Mouse (Mus musculus) embryonic facial prominence, embryonic 15.5 days (tissue): Measurements from ENCODE around the gene Snap91. TPM values are rescaled to one million over a fixed set of nuclear protein-coding genes. Genes with fewer than 3 reads are reported as not detected.
A peak's percentile ranks its signal among the peaks of the same experiment; 100 is the strongest.

Experiments
- ATAC-seq: fragments of 200-750 bp; cut with Nextera tagmentation; 2 replicates; pipeline ENCODE4 v1.8.0; 2017; ENCODE audit warnings: low read depth, moderate TSS enrichment; ENCODE audit not compliant: insufficient number of reproducible peaks, low FRiP score, low TSS enrichment
- H3K27ac ChIP-seq: fragments of 300-500 bp; sonication (generic); replicated peaks from 2 replicates; pipeline ENCODE4 v1.5.1; 2015; ENCODE audit warnings: mild to moderate bottlenecking, inconsistent platforms
- H3K27me3 ChIP-seq: fragments of 300-500 bp; sonication (generic); 2 replicates; pipeline ENCODE4 v1.6.1; 2015; ENCODE audit warnings: inconsistent platforms
- H3K36me3 ChIP-seq: fragments of 300-500 bp; sonication (generic); 2 replicates; pipeline ENCODE4 v1.6.1; 2015; ENCODE audit warnings: mild to moderate bottlenecking, inconsistent platforms
- H3K4me1 ChIP-seq: fragments of 300-500 bp; sonication (generic); 2 replicates; pipeline ENCODE4 v1.6.1; 2015; ENCODE audit warnings: inconsistent platforms
- H3K4me2 ChIP-seq: fragments of 300-500 bp; sonication (generic); replicated peaks from 2 replicates; pipeline ENCODE4 v1.6.1; 2015; ENCODE audit warnings: mild to moderate bottlenecking, inconsistent platforms
- H3K4me3 ChIP-seq: fragments of 300-500 bp; sonication (generic); replicated peaks from 2 replicates; pipeline ENCODE4 v1.5.1; 2015; ENCODE audit warnings: mild to moderate bottlenecking, inconsistent platforms
- H3K9ac ChIP-seq: fragments of 300-500 bp; sonication (generic); 2 replicates; pipeline ENCODE4 v1.6.1; 2015; ENCODE audit warnings: inconsistent platforms
- H3K9me3 ChIP-seq: fragments of 300-500 bp; sonication (generic); replicated peaks from 2 replicates; pipeline ENCODE4 v1.6.1; 2016; ENCODE audit warnings: inconsistent platforms
- WGBS: fragments of 180-500 bp; shearing (Covaris S2); methylation state at CpG from one replicate; pipeline ENCODE4 v1.1.7; 2015; 5-methylcytosine and 5-hydroxymethylcytosine counted together
- polyA plus RNA-seq: library from polyadenylated mRNA; unstranded; fragments of >200 nt; fragmentation: Nextera tagmentation; extraction: Ambion mirVana; gene quantifications from 2 replicates; pipeline ENCODE4 v1.2.1, GENCODE M21; 2015

The Snap91 gene
- 9.8 and 10.1 TPM in 2 replicates for polyA plus RNA-seq

DNA sequence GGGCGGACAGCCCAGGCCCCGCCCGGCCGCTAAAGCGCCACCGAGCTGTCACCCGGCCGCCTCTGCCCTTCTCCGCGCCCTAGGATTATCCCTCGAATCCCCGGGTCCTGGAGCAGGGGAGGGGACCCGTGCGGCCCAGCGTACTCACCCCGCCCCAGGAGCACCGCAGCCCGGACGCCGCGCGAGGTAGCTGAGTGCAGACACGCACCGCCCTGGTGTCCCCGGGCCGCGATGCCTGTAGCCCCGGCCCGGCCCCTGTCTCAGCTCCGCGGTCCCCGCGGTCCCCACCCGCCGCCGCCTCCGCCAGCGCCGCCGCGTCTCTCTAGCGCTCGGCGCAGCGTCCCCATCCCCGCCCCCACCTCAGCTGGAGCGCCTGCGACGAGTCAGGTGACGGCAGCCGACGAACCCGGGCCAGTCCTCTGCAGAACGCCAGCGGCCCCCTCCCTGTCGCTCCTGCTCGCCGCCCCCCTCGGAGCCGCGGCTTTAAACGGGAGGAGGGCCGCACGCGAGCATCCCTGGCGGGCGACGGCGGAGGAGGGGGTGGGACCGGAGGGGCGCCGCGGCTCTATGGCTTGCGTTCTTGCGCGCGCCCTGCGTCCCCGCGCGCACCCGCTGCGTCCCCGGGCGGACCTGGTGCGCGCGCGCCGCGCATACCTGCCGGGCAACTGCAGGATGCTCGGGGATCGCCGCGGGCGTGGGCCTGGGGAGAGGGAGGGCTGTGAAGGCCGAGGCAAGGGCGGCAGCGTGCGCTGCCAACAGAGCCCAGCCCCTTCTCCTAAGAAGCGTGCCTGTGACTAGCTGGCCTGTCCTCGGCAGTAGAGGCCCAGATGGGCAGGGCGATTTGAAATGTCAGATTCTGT lies at the start of gene Snap91:
TSS of gene Snap91 (minus strand) at position 542 of the 860 bp plus-strand sequence.
- ATAC-seq, result peak; percentile 87
- Histone ChIP-seq H3K9ac (peak within 1 kb of the TSS; percentile 28), H3K36me3 (no peaks in the 10 kb centered on the region), H3K9me3 (no peaks in the 10 kb centered on the region), H3K27me3 (peaks cover 40% of the 10 kb centered on the region), H3K27ac (no peak within 1 kb of the TSS), H3K4me1 (peaks cover 16% of the 10 kb centered on the region), H3K4me2 (peak within 1 kb of the TSS; percentile 97), H3K4me3 (peak within 1 kb of the TSS; percentile 68)
- under 1% methylated on average over 101 of the region's 104 CpGs for WGBS

DNA sequence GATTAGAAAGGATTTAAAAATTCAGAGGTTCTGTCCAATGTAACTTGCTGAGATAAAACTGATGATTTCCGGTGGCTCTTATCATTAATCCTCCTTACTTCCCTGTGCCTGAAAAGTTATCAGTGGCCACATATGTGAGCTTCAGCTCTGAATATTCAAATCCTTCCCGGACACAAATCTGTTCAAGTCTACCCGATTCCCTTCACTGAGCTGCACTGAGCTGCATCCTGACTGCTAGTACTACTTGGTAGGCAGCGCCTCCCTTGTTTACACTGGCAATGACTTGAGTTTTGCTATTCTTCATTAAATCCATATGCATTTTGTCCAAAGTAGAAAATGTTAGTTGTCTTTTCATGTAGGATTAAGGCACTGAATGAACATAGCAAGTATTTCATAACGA lies 46.1 kb upstream of the Snap91 start:
- no peak overlapping the region for H3K9ac ChIP-seq
- no peak for ATAC-seq
- WGBS, result 67% methylated on average over 5 of the region's 5 CpGs
- no peak overlapping the region for H3K4me3 ChIP-seq
- no peaks in the 10 kb centered on the region for H3K27me3 ChIP-seq
- no peak overlapping the region for H3K27ac ChIP-seq
- no peaks in the 10 kb centered on the region for H3K9me3 ChIP-seq
- no peaks in the 10 kb centered on the region for H3K4me1 ChIP-seq
- H3K4me2 ChIP-seq, result no peak overlapping the region
- H3K36me3 ChIP-seq, result no peaks in the 10 kb centered on the region

DNA sequence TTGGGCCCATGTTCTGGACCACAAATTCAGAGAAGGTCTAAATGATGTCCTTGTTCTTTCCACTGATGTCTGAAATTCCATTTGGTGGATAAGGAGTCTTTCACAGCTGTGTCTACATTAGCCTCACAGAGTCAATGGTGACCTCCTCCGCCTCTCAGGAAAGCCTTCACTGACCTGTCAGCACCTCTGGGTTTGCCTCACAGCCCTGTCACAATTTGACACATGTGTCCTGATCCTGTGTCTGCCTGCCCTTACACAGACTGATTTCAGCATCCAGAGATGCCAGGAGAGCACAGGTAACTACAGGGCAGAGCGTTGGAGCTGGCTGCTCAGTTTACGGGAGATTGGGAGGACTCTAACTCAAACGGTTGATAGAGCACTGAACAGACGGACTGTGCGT lies 45.2 kb upstream of the Snap91 start:
- no peak overlapping the region for H3K9ac ChIP-seq
- H3K9me3 ChIP-seq, result no peaks in the 10 kb centered on the region
- no peaks in the 10 kb centered on the region for H3K4me1 ChIP-seq
- no peak overlapping the region for H3K4me2 ChIP-seq
- H3K36me3 ChIP-seq, result no peaks in the 10 kb centered on the region
- H3K4me3 ChIP-seq, result no peak overlapping the region
- H3K27ac ChIP-seq, result no peak overlapping the region
- H3K27me3 ChIP-seq, result no peaks in the 10 kb centered on the region
- 76% methylated on average over 6 of the region's 6 CpGs for WGBS
- no peak for ATAC-seq

DNA sequence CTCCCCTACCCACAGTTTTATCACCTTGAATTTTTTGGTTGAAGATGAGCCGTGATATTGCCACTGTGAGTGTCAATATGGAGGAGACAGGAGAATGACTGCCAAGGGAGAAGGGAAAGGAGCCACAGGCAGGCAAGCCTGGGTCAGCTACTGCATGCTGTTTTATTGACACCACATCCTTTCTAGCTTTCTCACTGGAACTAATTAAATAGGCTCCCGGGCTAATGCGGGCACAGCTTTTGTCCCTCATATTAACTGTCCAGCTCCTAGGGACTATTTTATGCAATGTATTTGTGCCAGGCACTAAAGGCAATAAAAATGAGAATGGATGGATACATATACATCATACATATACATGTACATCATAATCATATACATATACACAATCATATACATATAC lies 42.0 kb upstream of the Snap91 start:
- ATAC-seq, result no peak

DNA sequence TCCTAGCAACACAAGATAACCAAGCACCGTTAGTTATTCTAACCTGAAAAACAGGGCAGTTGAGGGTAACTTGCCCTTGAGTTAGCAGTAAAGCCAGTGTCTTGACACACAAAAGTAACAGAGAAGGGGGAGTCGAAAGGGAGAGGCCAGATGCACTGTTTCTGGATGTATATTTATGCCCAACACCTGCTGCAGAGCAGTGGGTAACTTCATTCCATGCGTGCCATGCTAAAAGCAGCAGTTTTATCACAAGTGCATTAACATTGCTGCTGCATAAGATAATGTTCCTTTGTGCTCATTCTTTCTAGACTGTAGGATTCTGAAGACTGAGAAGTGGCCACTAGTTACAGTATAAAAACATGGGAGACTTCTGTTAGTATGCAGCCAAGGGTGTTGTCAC lies 36.1 kb upstream of the Snap91 start:
- H3K36me3 ChIP-seq, result no peaks in the 10 kb centered on the region
- no peaks in the 10 kb centered on the region for H3K27me3 ChIP-seq
- no peak overlapping the region for H3K27ac ChIP-seq

More for the DNA sequence above, 42.0 kb upstream of the Snap91 start:
- WGBS, result 70% methylated on average over 3 of the region's 3 CpGs
- Histone ChIP-seq H3K9ac (no peak overlapping the region), H3K4me2 (no peak overlapping the region), H3K36me3 (no peaks in the 10 kb centered on the region), H3K27ac (no peak overlapping the region), H3K27me3 (no peaks in the 10 kb centered on the region), H3K4me1 (no peaks in the 10 kb centered on the region), H3K9me3 (no peaks in the 10 kb centered on the region), H3K4me3 (no peak overlapping the region)

DNA sequence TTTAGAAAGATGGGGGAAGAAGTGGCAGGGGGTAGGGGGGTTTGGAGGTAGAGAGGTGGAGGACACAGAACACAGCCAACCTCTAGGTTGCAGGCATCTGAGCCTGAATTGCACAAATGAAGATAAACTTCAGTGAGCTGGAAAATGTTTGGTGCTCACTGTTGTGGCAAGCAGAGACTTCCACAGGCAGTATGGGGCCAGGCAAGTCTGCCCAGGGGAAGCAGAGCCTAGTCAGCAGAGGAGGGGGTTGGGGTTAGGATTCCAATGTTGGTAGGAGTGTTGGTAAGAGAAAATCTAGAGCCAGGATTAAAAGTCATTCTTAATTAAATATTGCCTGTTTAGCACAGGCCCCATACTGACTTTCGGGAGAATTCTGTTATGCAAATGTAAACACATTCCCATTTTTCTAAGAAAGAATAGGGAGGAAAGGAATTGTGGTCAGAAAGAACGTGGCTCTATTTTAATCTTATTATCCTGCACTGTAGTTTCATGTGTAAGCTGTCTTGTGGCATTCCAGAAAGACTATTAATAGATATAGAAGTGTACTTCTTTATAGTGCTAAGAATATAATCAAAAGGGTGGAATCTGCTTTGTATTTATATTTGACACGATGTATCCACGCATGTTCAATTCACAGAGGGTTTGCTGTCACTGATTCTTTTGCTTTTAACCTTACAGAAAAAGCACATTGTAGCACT lies 19.2 kb upstream of the Snap91 start:
- no peak overlapping the region for H3K4me2 ChIP-seq
- H3K4me3 ChIP-seq, result no peak overlapping the region
- no peak overlapping the region for H3K27ac ChIP-seq
- ATAC-seq, result no peak
- H3K9me3 ChIP-seq, result no peaks in the 10 kb centered on the region
- H3K27me3 ChIP-seq, result no peaks in the 10 kb centered on the region
- WGBS, result 43% methylated on average over 4 of the region's 4 CpGs
- H3K36me3 ChIP-seq, result no peaks in the 10 kb centered on the region
- no peak overlapping the region for H3K9ac ChIP-seq
- H3K4me1 ChIP-seq, result no peaks in the 10 kb centered on the region

More for the DNA sequence above, 36.1 kb upstream of the Snap91 start:
- H3K4me3 ChIP-seq, result no peak overlapping the region
- H3K9ac ChIP-seq, result no peak overlapping the region
- no peaks in the 10 kb centered on the region for H3K9me3 ChIP-seq
- H3K4me2 ChIP-seq, result no peak overlapping the region
- whole genome bisulfite sequencing, result 75% methylated on average over 3 of the region's 3 CpGs
- no peaks in the 10 kb centered on the region for H3K4me1 ChIP-seq
- ATAC-seq, result no peak

DNA sequence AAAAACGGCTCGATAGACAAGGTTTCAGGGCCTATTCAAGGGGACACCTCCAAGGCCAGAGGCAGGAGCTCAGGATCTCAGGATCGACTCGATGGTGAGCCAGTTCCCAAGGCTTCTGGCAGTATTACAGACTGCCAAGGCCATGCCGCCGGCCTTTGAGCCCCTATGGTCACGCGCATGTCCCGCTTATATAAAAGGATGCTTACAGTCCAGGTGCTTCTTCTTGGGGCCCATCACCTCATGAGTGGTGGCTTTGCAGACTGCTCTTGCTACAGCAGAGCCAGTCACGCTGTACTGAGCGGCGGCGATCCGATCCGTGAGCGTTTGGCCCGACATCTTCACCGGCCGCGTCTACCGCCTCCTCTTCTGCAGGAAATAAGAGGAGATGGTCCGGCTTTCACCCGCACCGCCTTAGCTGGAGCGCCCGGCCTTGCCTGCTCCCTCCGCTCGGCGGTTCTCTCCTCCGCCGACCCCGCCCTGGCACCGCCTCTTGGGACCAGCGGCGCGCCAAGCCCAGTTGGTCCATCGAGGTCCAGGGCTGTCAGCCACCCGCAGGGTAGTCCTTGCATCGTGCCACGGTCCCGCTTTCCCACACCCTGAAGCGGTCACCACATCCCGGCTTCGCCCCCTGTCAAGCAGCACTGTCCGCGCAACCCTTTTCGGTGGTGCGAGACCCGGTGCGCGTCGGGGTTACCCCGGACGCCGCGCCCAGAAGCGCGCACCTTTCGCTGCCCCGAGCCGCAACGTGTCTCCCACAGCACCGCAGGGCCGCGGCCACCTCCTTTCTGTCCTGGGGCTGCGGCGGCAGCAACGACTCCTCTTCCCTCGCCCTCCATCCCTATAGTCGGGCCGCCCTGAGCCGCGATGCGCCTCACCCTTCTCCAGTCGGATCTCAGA lies 990 bp downstream of the Snap91 start:
- peak overlapping the region; percentile 68 for H3K4me3 ChIP-seq
- peaks cover 16% of the 10 kb centered on the region for H3K4me1 ChIP-seq
- H3K27ac ChIP-seq, result no peak overlapping the region
- no peaks in the 10 kb centered on the region for H3K36me3 ChIP-seq
- H3K4me2 ChIP-seq, result peak overlapping the region; percentile 97
- 0 out of 2 replicates have a peak, but pooled peaks have one; percentile 34 for ATAC-seq
- WGBS, result under 1% methylated on average over 75 of the region's 75 CpGs
- peaks cover 40% of the 10 kb centered on the region for H3K27me3 ChIP-seq
- H3K9me3 ChIP-seq, result no peaks in the 10 kb centered on the region
- H3K9ac ChIP-seq, result peak overlapping the region; percentile 28

DNA sequence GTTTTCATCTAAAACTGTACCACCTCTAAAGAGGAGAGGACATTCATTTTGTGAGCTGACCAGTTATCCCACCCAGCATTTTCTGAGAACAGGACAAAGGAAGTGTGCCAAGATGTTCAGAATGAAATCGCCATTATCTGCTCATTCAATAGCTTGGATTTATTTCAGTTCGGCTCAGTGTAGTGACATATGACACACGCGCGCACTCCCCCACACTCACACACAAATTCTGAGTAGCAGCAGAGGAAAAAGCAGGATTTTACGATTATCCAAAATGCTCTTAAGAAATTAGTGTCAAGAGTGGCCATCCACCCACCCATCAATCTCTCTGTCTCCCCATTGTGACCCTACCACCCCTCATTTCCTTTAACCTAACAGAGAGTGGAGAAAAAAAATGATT lies 1.7 kb downstream of the Snap91 start:
- peak overlapping the region; percentile 68 for H3K4me3 ChIP-seq
- no peaks in the 10 kb centered on the region for H3K9me3 ChIP-seq
- WGBS, result 75% methylated on average over 6 of the region's 6 CpGs
- peaks cover 40% of the 10 kb centered on the region for H3K27me3 ChIP-seq
- H3K36me3 ChIP-seq, result no peaks in the 10 kb centered on the region
- H3K27ac ChIP-seq, result no peak overlapping the region
- H3K9ac ChIP-seq, result no peak overlapping the region
- no peak for ATAC-seq
- peak overlapping the region; percentile 97; the same call in 1 of the 2 replicates for H3K4me2 ChIP-seq
- peaks cover 16% of the 10 kb centered on the region for H3K4me1 ChIP-seq

DNA sequence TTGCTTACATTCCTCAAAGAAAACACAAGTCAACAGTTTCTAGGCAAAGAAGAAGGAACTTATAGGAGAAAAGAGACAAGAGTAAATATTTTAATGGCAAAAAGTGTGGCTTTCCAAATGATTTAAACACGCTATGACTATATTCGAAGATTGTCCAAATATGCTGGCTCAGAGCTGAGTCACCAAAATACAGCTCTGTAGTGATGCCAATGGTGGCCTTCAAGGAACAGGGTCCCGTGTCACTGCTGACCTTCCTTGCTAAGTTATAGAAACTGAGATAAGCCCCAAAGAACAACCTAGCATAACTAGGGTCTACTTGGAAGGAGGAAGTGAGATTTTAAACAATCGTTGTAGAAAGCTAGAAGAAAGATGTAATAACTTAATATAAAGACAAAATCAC lies 6.8 kb downstream of the Snap91 start:
- H3K4me2 ChIP-seq, result no peak overlapping the region
- no peak overlapping the region for H3K9ac ChIP-seq
- WGBS, result 86% methylated on average over 4 of the region's 4 CpGs
- no peaks in the 10 kb centered on the region for H3K36me3 ChIP-seq
- H3K27ac ChIP-seq, result no peak overlapping the region
- no peak overlapping the region for H3K4me3 ChIP-seq
- H3K27me3 ChIP-seq, result peaks cover 15% of the 10 kb centered on the region
- no peak for ATAC-seq
- H3K9me3 ChIP-seq, result no peaks in the 10 kb centered on the region
- no peaks in the 10 kb centered on the region for H3K4me1 ChIP-seq

DNA sequence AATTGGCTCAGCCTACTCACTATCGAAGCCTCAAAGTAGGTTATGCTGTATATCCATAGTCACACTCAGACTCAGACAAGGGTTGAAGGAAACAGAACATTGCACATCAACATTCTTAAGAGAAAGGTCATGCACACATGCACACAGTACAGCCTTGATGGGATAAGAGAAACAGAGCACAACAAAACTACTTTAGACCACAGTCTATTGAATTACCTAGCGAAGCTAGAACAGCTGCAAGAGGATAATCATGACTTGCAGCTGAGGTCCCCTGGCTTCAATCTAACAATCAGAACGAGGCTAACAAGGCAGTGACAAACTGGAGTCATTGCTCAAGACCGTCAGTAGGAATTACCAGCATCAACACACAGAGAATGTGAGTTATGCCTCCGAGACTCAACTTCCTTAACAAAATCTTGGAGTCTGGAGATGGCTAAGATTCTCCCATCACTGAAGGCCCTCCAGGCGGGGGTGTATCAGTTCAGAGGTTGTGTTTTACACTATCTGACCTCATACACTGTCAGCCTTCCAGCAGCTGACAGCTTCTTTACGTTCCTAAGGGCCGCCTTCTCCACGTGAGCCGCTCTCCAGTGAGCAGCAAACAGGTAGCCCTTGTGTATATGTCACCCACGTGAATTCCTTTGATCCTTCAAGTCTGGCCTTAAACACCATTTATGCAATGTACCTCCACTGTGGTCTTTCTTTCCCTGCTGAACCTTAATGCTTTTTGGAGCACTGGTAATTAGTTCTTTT lies 10.7 kb downstream of the Snap91 start:
- 51% methylated on average over 11 of the region's 11 CpGs for whole genome bisulfite sequencing
- no peak for ATAC-seq
- Histone ChIP-seq H3K27me3 (no peaks in the 10 kb centered on the region), H3K4me2 (no peak overlapping the region), H3K4me1 (no peaks in the 10 kb centered on the region), H3K9me3 (no peaks in the 10 kb centered on the region), H3K27ac (no peak overlapping the region), H3K4me3 (no peak overlapping the region), H3K36me3 (no peaks in the 10 kb centered on the region), H3K9ac (no peak overlapping the region)
